ENCODE assay signal across 9 mouse cellular contexts in the genomic region with DNA sequence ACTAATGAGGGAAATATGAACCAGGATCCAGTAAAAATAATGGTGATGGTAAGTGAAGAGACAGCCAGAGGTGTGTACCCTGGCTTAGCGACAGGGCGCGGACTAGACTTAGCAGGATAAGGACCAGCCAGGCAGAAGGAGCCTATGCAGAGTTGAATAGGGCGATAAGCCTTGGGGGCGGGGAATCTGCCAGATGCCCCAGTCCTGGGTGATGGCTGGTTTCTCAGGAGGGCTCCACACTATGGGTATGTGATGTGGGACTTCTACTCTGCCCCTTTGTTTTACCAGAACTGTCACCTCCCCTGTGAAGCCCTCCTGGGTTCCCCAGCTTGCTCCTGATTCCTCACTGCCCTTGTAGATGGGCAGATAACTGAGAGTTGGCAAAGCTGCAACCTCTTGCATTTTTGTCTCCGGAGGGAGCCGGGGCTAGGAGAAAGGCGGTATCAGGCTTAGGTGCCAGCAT. TPM values are rescaled to one million over a fixed set of nuclear protein-coding genes. Genes with fewer than 3 reads are reported as not detected.
DNase-seq lines count a peak whose midpoint lies in the region; ATAC-seq and TF ChIP-seq lines count a peak whose summit lies in the region.
"Had no signal": no experiment of that assay in that cellular context is flagged by ENCODE, and none has a peak within 500 bp of the region (broad histone marks: within the 10 kb centered on the region; RNA-seq: fewer than 3 reads in every experiment).

No protein-coding gene starts in this region.

- no peak overlapping the region for H3K4me3 ChIP-seq in heart, postnatal 0 days (ENCODE audit: low read depth, low read length)
- no peak overlapping the region for H3K4me3 ChIP-seq in neural tube, embryonic 13.5 days
- H3K4me3 ChIP-seq: embryonic facial prominence, embryonic 12.5 days had no signal

- ATAC-seq in heart, postnatal 0 days (ENCODE audit: insufficient read depth, low read depth): 0 out of 2 replicates have a peak, but pooled peaks have one; percentile 24
- no peak for ATAC-seq in neural tube, embryonic 13.5 days (ENCODE audit: low read depth)

- H3K27ac ChIP-seq in heart, postnatal 0 days (ENCODE audit: low read depth): peak overlapping the region; percentile 52; the same call in 1 of the 2 replicates
- peak overlapping the region; percentile 23; the same call in 1 of the 2 replicates for H3K27ac ChIP-seq in neural tube, embryonic 13.5 days (replicated peaks)
- H3K27ac ChIP-seq: embryonic facial prominence, embryonic 12.5 days had no signal

- no peak for TF ChIP-seq CTCF in heart, postnatal 0 days (IDR thresholded peaks at IDR 0.05; ENCODE audit: low read depth)

- H3K9me3 ChIP-seq in heart, postnatal 0 days (replicated peaks; ENCODE audit: control insufficient read depth, low read length): no peaks in the 10 kb centered on the region
- no peaks in the 10 kb centered on the region for H3K9me3 ChIP-seq in neural tube, embryonic 13.5 days
- H3K9me3 ChIP-seq: embryonic facial prominence, embryonic 12.5 days had no signal

- no peaks in the 10 kb centered on the region for H3K36me3 ChIP-seq in heart, postnatal 0 days (replicated peaks; ENCODE audit: control insufficient read depth, insufficient read depth, low read length)
- H3K36me3 ChIP-seq in neural tube, embryonic 13.5 days: no peaks in the 10 kb centered on the region
- H3K36me3 ChIP-seq: embryonic facial prominence, embryonic 12.5 days had no signal

- WGBS in heart, postnatal 0 days: 23% methylated on average over 8 of the region's 8 CpGs
- whole genome bisulfite sequencing in neural tube, embryonic 13.5 days: 44% methylated on average over 8 of the region's 8 CpGs

- H3K4me2 ChIP-seq in heart, postnatal 0 days (ENCODE audit: low read depth, low read length): peak overlapping the region; percentile 14; the same call in 1 of the 2 replicates
- no peak overlapping the region for H3K4me2 ChIP-seq in neural tube, embryonic 13.5 days

- peaks cover 33% of the 10 kb centered on the region for H3K4me1 ChIP-seq in heart, postnatal 0 days (ENCODE audit: control insufficient read depth, insufficient read depth)
- H3K4me1 ChIP-seq in neural tube, embryonic 13.5 days (replicated peaks): peaks cover 26% of the 10 kb centered on the region

- no peaks in the 10 kb centered on the region for H3K27me3 ChIP-seq in heart, postnatal 0 days (ENCODE audit: control insufficient read depth, insufficient read depth, low read length)
- peaks cover under 1% of the 10 kb centered on the region for H3K27me3 ChIP-seq in neural tube, embryonic 13.5 days

- DNase-seq in heart, postnatal 0 days (ENCODE audit: low spot score): no peak
- no peak for DNase-seq in heart, adult 9 months (ENCODE audit: low spot score in 2 of 2)
- DNase-seq in c-Kit-positive CD71-positive TER-119-negative erythroid progenitor cells, embryonic 14.5 days (ENCODE audit: low read depth): peak; percentile 80
- DNase-seq in liver: peak; percentile 91
- no peak for DNase-seq in natural killer cell, adult 2 months (ENCODE audit: low spot score in 2 of 2)
- DNase-seq in frontal cortex, postnatal 10 days (ENCODE audit: low spot score in 2 of 2): no peak
- no peak for DNase-seq in left cerebral cortex, postnatal 4 days

- H3K9ac ChIP-seq in heart, postnatal 0 days (replicated peaks; ENCODE audit: low read depth, low read length): 0 out of 2 replicates have a peak overlapping the region, but pooled peaks have one; percentile 12
- H3K9ac ChIP-seq in neural tube, embryonic 13.5 days: no peak overlapping the region
- H3K9ac ChIP-seq: embryonic facial prominence, embryonic 12.5 days had no signal

- intact Hi-C loops in left cerebral cortex, postnatal 4 days (cut with DNase I): no loop called here

- TF ChIP-seq EP300 in heart, postnatal 0 days (IDR thresholded peaks at IDR 0.05; ENCODE audit: low read depth): no peak

RNA-seq across cellular contexts. Expression of a gene that starts 6.4 kb away (rescaled TPM):
- 763 and 766 TPM in 2 replicates for total RNA-seq in heart, postnatal 0 days (2014; rRNA removed; ENCODE audit: low replicate concordance)
- polyA plus RNA-seq in heart, postnatal 0 days (2015; fragmentation: Nextera tagmentation; extraction: Ambion mirVana): 480 and 487 TPM in 2 replicates
- polyA plus RNA-seq in neural tube, embryonic 13.5 days (2015; fragmentation: Nextera tagmentation; extraction: Ambion mirVana): 597 and 620 TPM in 2 replicates
- total RNA-seq in left cerebral cortex, postnatal 4 days (2021): 100 to 1,000 TPM; 535 to 552 TPM

RNA-seq across cellular contexts. Expression of a gene that starts 6.9 kb away (rescaled TPM):
- 104 and 144 TPM in 2 replicates for total RNA-seq in heart, postnatal 0 days (2014; rRNA removed; ENCODE audit: low replicate concordance)
- polyA plus RNA-seq in heart, postnatal 0 days (2015; fragmentation: Nextera tagmentation; extraction: Ambion mirVana): 140 and 150 TPM in 2 replicates
- polyA plus RNA-seq in neural tube, embryonic 13.5 days (2015; fragmentation: Nextera tagmentation; extraction: Ambion mirVana): 27.2 and 36.0 TPM in 2 replicates
- 100 to 1,000 TPM; 175 to 191 TPM for total RNA-seq in left cerebral cortex, postnatal 4 days (2021)

RNA-seq across cellular contexts. Expression of a gene that starts 34.9 kb away (rescaled TPM):
- total RNA-seq in heart, postnatal 0 days (2014; rRNA removed; ENCODE audit: low replicate concordance): 37.3 and 41.2 TPM in 2 replicates
- polyA plus RNA-seq in heart, postnatal 0 days (2015; fragmentation: Nextera tagmentation; extraction: Ambion mirVana): 25.0 and 29.1 TPM in 2 replicates
- 35.9 and 38.9 TPM in 2 replicates for polyA plus RNA-seq in neural tube, embryonic 13.5 days (2015; fragmentation: Nextera tagmentation; extraction: Ambion mirVana)
- total RNA-seq in left cerebral cortex, postnatal 4 days (2021): 10 to 100 TPM; 27.7 to 36.2 TPM

Comparison
In these comparisons a context has a peak if more than half of its experiments do, and no peak if none do; other contexts are left out.
1. DNase-seq: peak in c-Kit-positive CD71-positive TER-119-negative erythroid progenitor cells, embryonic 14.5 days (single experiment) and liver (single experiment); none in heart, postnatal 0 days (single experiment), heart, adult 9 months (0 of 2), natural killer cell, adult 2 months (0 of 2), frontal cortex, postnatal 10 days (0 of 2) and left cerebral cortex, postnatal 4 days (single experiment).